8 mouse cellular contexts compared by ENCODE assay signal in the genomic region with DNA sequence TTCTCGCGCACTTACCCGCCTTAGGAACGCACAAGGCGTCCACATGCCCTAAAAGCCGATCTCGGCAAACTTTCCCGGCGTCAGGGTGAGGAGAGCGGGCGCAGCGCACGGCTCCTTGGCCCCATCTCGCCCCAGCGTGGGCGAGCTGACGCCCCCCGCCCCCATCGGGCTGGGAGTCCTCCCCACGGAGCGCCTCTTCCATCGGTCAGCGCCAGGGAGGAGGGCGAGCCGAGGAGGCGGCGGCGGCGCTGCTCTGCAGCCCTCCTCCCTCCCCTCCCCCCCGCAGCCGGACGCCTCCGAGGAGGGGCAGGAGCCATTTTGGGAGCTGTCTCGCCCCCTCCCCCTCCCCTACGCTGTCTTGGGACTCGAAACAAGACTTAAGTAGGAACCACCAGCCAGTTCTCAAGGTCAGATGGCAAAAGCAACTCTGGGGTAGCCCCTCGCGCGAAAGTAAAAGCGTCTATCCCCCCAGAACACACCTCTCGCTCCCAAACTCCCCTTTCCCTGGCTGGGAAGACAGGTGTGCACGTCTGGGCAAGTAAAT. TPM values are rescaled to one million over a fixed set of nuclear protein-coding genes. Genes with fewer than 3 reads are reported as not detected.
DNase-seq lines count a peak whose midpoint lies in the region; ATAC-seq and TF ChIP-seq lines count a peak whose summit lies in the region.

No protein-coding gene starts in this region.

- H3K4me3 ChIP-seq in MEL (ENCODE audit: control insufficient read depth in 1 of 2, insufficient read depth in 1 of 2, low read depth in 2 of 2, low read length in 2 of 2) = peak overlapping the region; percentile 81 to 98
- H3K4me3 ChIP-seq in hindbrain, embryonic 12.5 days = peak overlapping the region; percentile 99

- peaks cover 0 to 11% of the 10 kb centered on the region in 2 experiments; a peak in 2 of 4 replicates for H3K4me1 ChIP-seq in MEL (ENCODE audit: control insufficient read depth in 1 of 2, insufficient read depth in 2 of 2, low read length in 2 of 2)
- H3K4me1 ChIP-seq in hindbrain, embryonic 12.5 days = peaks cover 39% of the 10 kb centered on the region

- peaks cover 81% of the 10 kb centered on the region for H3K79me2 ChIP-seq in MEL (ENCODE audit: control insufficient read depth, insufficient read depth, low read length, poor library complexity)

- no peaks in the 10 kb centered on the region for H3K9me3 ChIP-seq in MEL (replicated peaks; ENCODE audit: insufficient read depth, low read length)
- H3K9me3 ChIP-seq in hindbrain, embryonic 12.5 days (replicated peaks) = no peaks in the 10 kb centered on the region

- ATAC-seq in hindbrain, embryonic 12.5 days (ENCODE audit: low FRiP score) = peak; percentile 9; the same call in 1 of the 2 replicates

- no peaks in the 10 kb centered on the region for H3K27me3 ChIP-seq in MEL (ENCODE audit: control insufficient read depth in 1 of 2, insufficient read depth in 2 of 2, low read length in 2 of 2)
- H3K27me3 ChIP-seq in hindbrain, embryonic 12.5 days = no peaks in the 10 kb centered on the region

- TF ChIP-seq RAD21 in MEL (IDR thresholded peaks at IDR 0.05; ENCODE audit: low read depth, low read length) = no peak

- peak overlapping the region; percentile 98 for H3K4me2 ChIP-seq in hindbrain, embryonic 12.5 days (replicated peaks)

- under 1% methylated on average over 36 of the region's 42 CpGs for WGBS in hindbrain, embryonic 12.5 days

- H3K36me3 ChIP-seq in MEL (ENCODE audit: control insufficient read depth in 1 of 2, insufficient read depth in 2 of 2, low read length in 2 of 2) = peaks cover 19% of the 10 kb centered on the region in 2 experiments
- peaks cover 33% of the 10 kb centered on the region for H3K36me3 ChIP-seq in hindbrain, embryonic 12.5 days

- H3K27ac ChIP-seq in MEL (ENCODE audit: control insufficient read depth, low read depth, low read length) = peak overlapping the region; percentile 99
- peak overlapping the region; percentile 100 for H3K27ac ChIP-seq in hindbrain, embryonic 12.5 days

- TF ChIP-seq EP300 in MEL (IDR thresholded peaks at IDR 0.05; ENCODE audit: low read depth in 1 of 2, low read length in 2 of 2) = no peak

- peak; percentile 14 to 72; a peak in 3 of 4 replicates for TF ChIP-seq POLR2A in MEL (IDR thresholded peaks at IDR 0.05; ENCODE audit: control insufficient read depth in 1 of 2, insufficient read depth in 1 of 2, low read depth in 1 of 2, low read length in 2 of 2, poor library complexity in 1 of 2)

- peak overlapping the region; percentile 98 for H3K9ac ChIP-seq in MEL (ENCODE audit: control insufficient read depth, low read depth, low read length, poor library complexity, severe bottlenecking)
- H3K9ac ChIP-seq in hindbrain, embryonic 12.5 days = peak overlapping the region; percentile 91

- TF ChIP-seq CTCF in MEL (IDR thresholded peaks at IDR 0.05 in 2 of 3, conservative IDR thresholded peaks at IDR 0.05 in 1 of 3; ENCODE audit: control insufficient read depth in 1 of 3, insufficient read depth in 1 of 3, low read depth in 2 of 3, low read length in 3 of 3, poor library complexity in 1 of 3, severe bottlenecking in 1 of 3) = no peak

- peak; percentile 82 for DNase-seq in MEL (ENCODE audit: low read depth, low spot score)
- DNase-seq in cerebellum, adult 9-10 months = peak; percentile 92
- DNase-seq in frontal cortex, postnatal 10 days (ENCODE audit: low spot score in 2 of 2) = peak; percentile 88 to 89
- DNase-seq in left cerebral cortex, adult 11 months (ENCODE audit: low spot score) = peak; percentile 81
- peak; percentile 94 for DNase-seq in lung, postnatal 36 days
- peak; percentile 90 for DNase-seq in right cerebral cortex, adult 18-20 months
- peak; percentile 71 to 85 for DNase-seq in urinary bladder, adult 18-20 months (ENCODE audit: low spot score in 2 of 2)

TF ChIP-seq in MEL, 35 proteins besides CTCF, POLR2A, EP300 and RAD21:
- TF ChIP-seq MAZ (IDR thresholded peaks at IDR 0.05; ENCODE audit: low read depth, low read length) (peak; percentile 89; the same call in 1 of the 2 replicates), E2F4 (IDR thresholded peaks at IDR 0.05; ENCODE audit: borderline replicate concordance, low read depth, low read length) (no peak), NELFE (IDR thresholded peaks at IDR 0.05; ENCODE audit: low read depth, low read length) (peak; percentile 58), MAX (IDR thresholded peaks at IDR 0.05; ENCODE audit: low read length) (no peak), MXI1 (IDR thresholded peaks at IDR 0.05; ENCODE audit: low read depth, low read length) (peak; percentile 5; the same call in 1 of the 2 replicates), SIN3A (IDR thresholded peaks at IDR 0.05; ENCODE audit: low read length) (0 out of 2 replicates have a peak, but pooled peaks have one; percentile 36), USF1 (IDR thresholded peaks at IDR 0.05; ENCODE audit: low read depth, low read length) (no peak), UBTF (IDR thresholded peaks at IDR 0.05; ENCODE audit: borderline replicate concordance, insufficient read depth, low read depth, low read length) (0 out of 2 replicates have a peak, but pooled peaks have one; percentile 32), HCFC1 (IDR thresholded peaks at IDR 0.05; ENCODE audit: low read depth, low read length) (peak; percentile 19; the same call in 1 of the 2 replicates), CHD2 (IDR thresholded peaks at IDR 0.05; ENCODE audit: low read length) (peak; percentile 39), KAT2A (conservative IDR thresholded peaks at IDR 0.05; ENCODE audit: low read depth, low read length) (no peak), POLR2AphosphoS5 (IDR thresholded peaks at IDR 0.05; ENCODE audit: borderline replicate concordance, low read depth, low read length) (no peak), NRF1 (IDR thresholded peaks at IDR 0.05; ENCODE audit: insufficient read depth, low read depth, low read length, poor library complexity, severe bottlenecking) (no peak), MAFK (IDR thresholded peaks at IDR 0.05; ENCODE audit: borderline replicate concordance, low read depth, low read length) (no peak), TCF12 (IDR thresholded peaks at IDR 0.05; ENCODE audit: low read depth, low read length) (peak; percentile 26; the same call in 1 of the 2 replicates)

RNA-seq across cellular contexts. Expression of a gene that starts 0.9 kb away (rescaled TPM):
- total RNA-seq in MEL (2012; rRNA removed) = 26.1 and 38.3 TPM in 2 replicates
- polyA plus RNA-seq in MEL (2012; ENCODE audit: insufficient read depth in 1 of 2, insufficient read length in 2 of 2, low read depth in 1 of 2, low replicate concordance in 2 of 2, missing spikeins in 1 of 2) = 10 to 100 TPM in 1 of 2 experiments, not detected in 1; 38.7 TPM
- 13.1 and 14.2 TPM in 2 replicates for polyA plus RNA-seq in hindbrain, embryonic 12.5 days (2016; fragmentation: Nextera tagmentation; extraction: Ambion mirVana)

RNA-seq across cellular contexts. Expression of a gene that starts 2.2 kb away (rescaled TPM):
- 97.2 and 99.5 TPM in 2 replicates for total RNA-seq in MEL (2012; rRNA removed)
- 100 to 1,000 TPM; 189 to 252 TPM for polyA plus RNA-seq in MEL (2012; ENCODE audit: insufficient read depth in 1 of 2, insufficient read length in 2 of 2, low read depth in 1 of 2, low replicate concordance in 2 of 2, missing spikeins in 1 of 2)
- polyA plus RNA-seq in hindbrain, embryonic 12.5 days (2016; fragmentation: Nextera tagmentation; extraction: Ambion mirVana) = 137 and 151 TPM in 2 replicates

RNA-seq across cellular contexts. Expression of a gene that starts 22.9 kb away (rescaled TPM):
- total RNA-seq in MEL (2012; rRNA removed) = 0.77 and 0.82 TPM in 2 replicates
- 1 to 10 TPM in 1 of 2 experiments, not detected in 1; 1.5 TPM for polyA plus RNA-seq in MEL (2012; ENCODE audit: insufficient read depth in 1 of 2, insufficient read length in 2 of 2, low read depth in 1 of 2, low replicate concordance in 2 of 2, missing spikeins in 1 of 2)
- polyA plus RNA-seq in hindbrain, embryonic 12.5 days (2016; fragmentation: Nextera tagmentation; extraction: Ambion mirVana) = 0.21 TPM in 1 of 2 replicates, not detected in the other

RNA-seq across cellular contexts. Expression of a gene that starts 28.1 kb away (rescaled TPM):
- total RNA-seq in MEL (2012; rRNA removed) = 2.2 and 2.6 TPM in 2 replicates
- 1 to 10 TPM in 1 of 2 experiments, not detected in 1; 3.9 TPM for polyA plus RNA-seq in MEL (2012; ENCODE audit: insufficient read depth in 1 of 2, insufficient read length in 2 of 2, low read depth in 1 of 2, low replicate concordance in 2 of 2, missing spikeins in 1 of 2)
- 0.29 and 0.39 TPM in 2 replicates for polyA plus RNA-seq in hindbrain, embryonic 12.5 days (2016; fragmentation: Nextera tagmentation; extraction: Ambion mirVana)

RNA-seq across cellular contexts. Expression of a gene that starts 32.6 kb away (rescaled TPM):
- not detected in 2 replicates for total RNA-seq in MEL (2012; rRNA removed)
- polyA plus RNA-seq in MEL (2012; ENCODE audit: insufficient read depth in 1 of 2, insufficient read length in 2 of 2, low read depth in 1 of 2, low replicate concordance in 2 of 2, missing spikeins in 1 of 2) = under 1 TPM in 1 of 2 experiments, not detected in 1; 0.67 TPM
- polyA plus RNA-seq in hindbrain, embryonic 12.5 days (2016; fragmentation: Nextera tagmentation; extraction: Ambion mirVana) = 1.4 and 2.1 TPM in 2 replicates

Comparison
In these comparisons a context has a peak if more than half of its experiments do, and no peak if none do; other contexts are left out.
1. Peak in every context shown above with its lines: DNase-seq, ATAC-seq, H3K4me3 ChIP-seq and H3K27ac ChIP-seq.